Mouse (Mus musculus) stomach, postnatal 0 days (tissue): Measurements from ENCODE around the gene Nek10.
"Not testable (repeated sequence)": the region's sequence is repeated elsewhere in the genome, so short reads cannot be mapped to it uniquely, and the experiment has no call there.

Experiments
- CTCF ChIP-seq: IDR thresholded peaks from 2 replicates; pipeline ENCODE4 v1.5.1; 2016; ENCODE audit warnings: antibody characterized with exemption, low read depth, mild to moderate bottlenecking, moderate library complexity
- EP300 ChIP-seq: optimal IDR thresholded peaks from 2 replicates; pipeline ENCODE3; 2016; ENCODE audit warnings: antibody characterized with exemption

DNA sequence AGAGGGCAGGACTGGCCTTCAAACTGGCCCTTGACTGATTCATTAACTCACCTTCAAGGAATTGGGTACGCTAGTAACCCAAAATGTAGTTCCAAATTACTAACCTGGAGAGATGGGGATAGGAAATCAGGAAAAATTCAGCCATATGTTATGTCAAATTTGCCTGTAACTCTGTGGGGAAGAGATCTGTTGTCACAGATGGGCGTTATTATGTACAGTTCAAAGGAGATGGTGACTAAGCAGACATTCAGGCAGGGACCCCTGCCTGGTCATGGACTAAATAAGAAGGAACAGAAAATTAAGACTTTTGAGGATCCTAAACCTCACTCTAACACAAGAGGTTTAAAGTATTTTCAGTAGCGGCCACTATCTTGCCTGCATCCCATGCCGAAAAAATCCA, 227.4 kb downstream of the Nek10 start:
- not testable (repeated sequence) for TF ChIP-seq EP300, CTCF
